Mouse (Mus musculus): ENCODE data around the gene Prr19. TPM values are rescaled to one million over a fixed set of nuclear protein-coding genes. Genes with fewer than 3 reads are reported as not detected.

Gene Prr19
- polyA plus RNA-seq, 1 experiment from 2014 or later: 0.13 TPM

- Histone ChIP-seq H3K4me3 (ENCODE audit: low read length) (peak overlapping the region; percentile 36), H3K9me3 (ENCODE audit: control insufficient read depth, low read length) (no peaks in the 10 kb centered on the region), H3K4me2 (ENCODE audit: low read depth, low read length) (peak overlapping the region; percentile 90), H3K4me1 (replicated peaks; ENCODE audit: control insufficient read depth, insufficient read depth, low read length) (peaks cover 49% of the 10 kb centered on the region), H3K27me3 (ENCODE audit: control insufficient read depth, insufficient read depth, low read depth, low read length) (no peaks in the 10 kb centered on the region), H3K27ac (ENCODE audit: low read length) (peak overlapping the region; percentile 99), H3K36me3 (ENCODE audit: control insufficient read depth, insufficient read depth, low read length) (peaks cover 14% of the 10 kb centered on the region), H3K9ac (ENCODE audit: low read length) (peak overlapping the region; percentile 79)
- 10% methylated on average over 12 of the region's 12 CpGs for WGBS
- ATAC-seq (ENCODE audit: low read depth): no peak
Measured at GRCm38 (mm10) chr7:25281166-25281733, 20.0 kb upstream of the Prr19 start.

GRCm38 (mm10) chr7:25281734-25282601 is 19.2 kb upstream of the Prr19 start:
- Histone ChIP-seq H3K4me1 (replicated peaks; ENCODE audit: control insufficient read depth, insufficient read depth, low read length) (peaks cover 45% of the 10 kb centered on the region), H3K36me3 (ENCODE audit: control insufficient read depth, insufficient read depth, low read length) (peaks cover 21% of the 10 kb centered on the region), H3K9ac (ENCODE audit: low read length) (peak overlapping the region; percentile 82), H3K27ac (ENCODE audit: low read length) (peak overlapping the region; percentile 99), H3K27me3 (ENCODE audit: control insufficient read depth, insufficient read depth, low read depth, low read length) (no peaks in the 10 kb centered on the region), H3K4me2 (ENCODE audit: low read depth, low read length) (peak overlapping the region; percentile 92), H3K4me3 (ENCODE audit: low read length) (peak overlapping the region; percentile 82), H3K9me3 (ENCODE audit: control insufficient read depth, low read length) (no peaks in the 10 kb centered on the region)
- under 1% methylated on average over 67 of the region's 108 CpGs for WGBS
- peak; percentile 80 for ATAC-seq (ENCODE audit: low read depth)

GRCm38 (mm10) chr7:25282731-25283211 is 18.4 kb upstream of the Prr19 start:
- Histone ChIP-seq H3K4me3 (ENCODE audit: low read length) (peak overlapping the region; percentile 82), H3K36me3 (ENCODE audit: control insufficient read depth, insufficient read depth, low read length) (peaks cover 29% of the 10 kb centered on the region), H3K27ac (ENCODE audit: low read length) (peak overlapping the region; percentile 98), H3K4me2 (ENCODE audit: low read depth, low read length) (peak overlapping the region; percentile 92), H3K27me3 (ENCODE audit: control insufficient read depth, insufficient read depth, low read depth, low read length) (no peaks in the 10 kb centered on the region), H3K4me1 (replicated peaks; ENCODE audit: control insufficient read depth, insufficient read depth, low read length) (peaks cover 40% of the 10 kb centered on the region), H3K9me3 (ENCODE audit: control insufficient read depth, low read length) (no peaks in the 10 kb centered on the region), H3K9ac (ENCODE audit: low read length) (peak overlapping the region; percentile 82)
- under 1% methylated on average over 27 of the region's 36 CpGs for WGBS
- no peak for ATAC-seq (ENCODE audit: low read depth)

- Histone ChIP-seq H3K4me2 (ENCODE audit: low read depth, low read length) (peak overlapping the region; percentile 92), H3K27ac (ENCODE audit: low read length) (peak overlapping the region; percentile 98), H3K9me3 (ENCODE audit: control insufficient read depth, low read length) (no peaks in the 10 kb centered on the region), H3K4me1 (replicated peaks; ENCODE audit: control insufficient read depth, insufficient read depth, low read length) (peaks cover 38% of the 10 kb centered on the region), H3K27me3 (ENCODE audit: control insufficient read depth, insufficient read depth, low read depth, low read length) (no peaks in the 10 kb centered on the region), H3K36me3 (ENCODE audit: control insufficient read depth, insufficient read depth, low read length) (peaks cover 37% of the 10 kb centered on the region), H3K9ac (ENCODE audit: low read length) (peak overlapping the region; percentile 82), H3K4me3 (ENCODE audit: low read length) (peak overlapping the region; percentile 82)
- WGBS: 7% methylated on average over 5 of the region's 5 CpGs
- no peak for ATAC-seq (ENCODE audit: low read depth)
Measured at GRCm38 (mm10) chr7:25283637-25284036, 17.6 kb upstream of the Prr19 start.

GRCm38 (mm10) chr7:25284171-25284570 is 17.0 kb upstream of the Prr19 start:
- 52% methylated on average over 2 of the region's 2 CpGs for WGBS
- H3K9me3 ChIP-seq (ENCODE audit: control insufficient read depth, low read length): no peaks in the 10 kb centered on the region
- no peak for ATAC-seq (ENCODE audit: low read depth)
- H3K9ac ChIP-seq (ENCODE audit: low read length): peak overlapping the region; percentile 82; the same call in 1 of the 2 replicates
- peak overlapping the region; percentile 82 for H3K4me3 ChIP-seq (ENCODE audit: low read length)
- H3K4me1 ChIP-seq (replicated peaks; ENCODE audit: control insufficient read depth, insufficient read depth, low read length): peaks cover 38% of the 10 kb centered on the region
- H3K4me2 ChIP-seq (ENCODE audit: low read depth, low read length): peak overlapping the region; percentile 92
- no peak overlapping the region for H3K27ac ChIP-seq (ENCODE audit: low read length)
- H3K36me3 ChIP-seq (ENCODE audit: control insufficient read depth, insufficient read depth, low read length): peaks cover 43% of the 10 kb centered on the region
- H3K27me3 ChIP-seq (ENCODE audit: control insufficient read depth, insufficient read depth, low read depth, low read length): no peaks in the 10 kb centered on the region

- WGBS: 59% methylated on average over 5 of the region's 5 CpGs
- Histone ChIP-seq H3K4me1 (replicated peaks; ENCODE audit: control insufficient read depth, insufficient read depth, low read length) (peaks cover 37% of the 10 kb centered on the region), H3K27me3 (ENCODE audit: control insufficient read depth, insufficient read depth, low read depth, low read length) (no peaks in the 10 kb centered on the region), H3K27ac (ENCODE audit: low read length) (no peak overlapping the region), H3K4me3 (ENCODE audit: low read length) (no peak overlapping the region), H3K36me3 (ENCODE audit: control insufficient read depth, insufficient read depth, low read length) (peaks cover 49% of the 10 kb centered on the region), H3K9me3 (ENCODE audit: control insufficient read depth, low read length) (no peaks in the 10 kb centered on the region), H3K9ac (ENCODE audit: low read length) (0 out of 2 replicates have a peak overlapping the region, but pooled peaks have one; percentile 32), H3K4me2 (ENCODE audit: low read depth, low read length) (no peak overlapping the region)
- no peak for ATAC-seq (ENCODE audit: low read depth)
Measured at GRCm38 (mm10) chr7:25284766-25285165, 16.4 kb upstream of the Prr19 start.

- no peak overlapping the region for H3K9ac ChIP-seq (ENCODE audit: low read length)
- peaks cover 58% of the 10 kb centered on the region for H3K36me3 ChIP-seq (ENCODE audit: control insufficient read depth, insufficient read depth, low read length)
- peaks cover 28% of the 10 kb centered on the region for H3K4me1 ChIP-seq (replicated peaks; ENCODE audit: control insufficient read depth, insufficient read depth, low read length)
- no peak overlapping the region for H3K27ac ChIP-seq (ENCODE audit: low read length)
- no peaks in the 10 kb centered on the region for H3K9me3 ChIP-seq (ENCODE audit: control insufficient read depth, low read length)
- ATAC-seq (ENCODE audit: low read depth): no peak
- no peak overlapping the region for H3K4me3 ChIP-seq (ENCODE audit: low read length)
- no peaks in the 10 kb centered on the region for H3K27me3 ChIP-seq (ENCODE audit: control insufficient read depth, insufficient read depth, low read depth, low read length)
- no peak overlapping the region for H3K4me2 ChIP-seq (ENCODE audit: low read depth, low read length)
- WGBS: 83% methylated on average over 20 of the region's 20 CpGs
Measured at GRCm38 (mm10) chr7:25285511-25286238, 15.5 kb upstream of the Prr19 start.

- Histone ChIP-seq H3K27ac (ENCODE audit: low read length) (no peak overlapping the region), H3K9me3 (ENCODE audit: control insufficient read depth, low read length) (no peaks in the 10 kb centered on the region), H3K9ac (ENCODE audit: low read length) (no peak overlapping the region), H3K4me3 (ENCODE audit: low read length) (no peak overlapping the region), H3K4me2 (ENCODE audit: low read depth, low read length) (no peak overlapping the region), H3K27me3 (ENCODE audit: control insufficient read depth, insufficient read depth, low read depth, low read length) (no peaks in the 10 kb centered on the region), H3K4me1 (replicated peaks; ENCODE audit: control insufficient read depth, insufficient read depth, low read length) (peaks cover 19% of the 10 kb centered on the region), H3K36me3 (ENCODE audit: control insufficient read depth, insufficient read depth, low read length) (peaks cover 70% of the 10 kb centered on the region)
- WGBS: 74% methylated on average over 8 of the region's 8 CpGs
- no peak for ATAC-seq (ENCODE audit: low read depth)
Measured at GRCm38 (mm10) chr7:25286989-25287388, 14.2 kb upstream of the Prr19 start.

- Histone ChIP-seq H3K27ac (ENCODE audit: low read length) (no peak overlapping the region), H3K4me1 (replicated peaks; ENCODE audit: control insufficient read depth, insufficient read depth, low read length) (peaks cover 17% of the 10 kb centered on the region), H3K9me3 (ENCODE audit: control insufficient read depth, low read length) (no peaks in the 10 kb centered on the region), H3K9ac (ENCODE audit: low read length) (no peak overlapping the region), H3K36me3 (ENCODE audit: control insufficient read depth, insufficient read depth, low read length) (peaks cover 78% of the 10 kb centered on the region), H3K4me2 (ENCODE audit: low read depth, low read length) (no peak overlapping the region), H3K27me3 (ENCODE audit: control insufficient read depth, insufficient read depth, low read depth, low read length) (no peaks in the 10 kb centered on the region), H3K4me3 (ENCODE audit: low read length) (no peak overlapping the region)
- 89% methylated on average over 12 of the region's 12 CpGs for WGBS
- ATAC-seq (ENCODE audit: low read depth): no peak
Measured at GRCm38 (mm10) chr7:25288011-25288410, 13.2 kb upstream of the Prr19 start.
